Mouse (Mus musculus) kidney, adult 2 months (tissue): ENCODE data around the gene Rin3.

Experiments used
- CTCF ChIP-seq: fragments of 200-500 bp; conservative IDR thresholded peaks from 2 replicates; pipeline ENCODE4 v1.5.1; 2011; ENCODE audit warnings: low read depth, mild to moderate bottlenecking, control low read depth, low read length, moderate library complexity, mixed read lengths; ENCODE audit not compliant: insufficient read depth, insufficient read length
- POLR2A ChIP-seq: fragments of 200-500 bp; IDR thresholded peaks from one replicate; pipeline ENCODE4 v1.6.1; 2011; ENCODE audit warnings: low read depth, low read length, control low read depth

- TF ChIP-seq POLR2A: no peak
- no peak for TF ChIP-seq CTCF
Observed at GRCm38 (mm10) chr12:102309099-102309799, 26.4 kb downstream of the Rin3 start.
